Mouse (Mus musculus) gastrocnemius, postnatal 14 days (tissue): ENCODE data around the gene Cyp2a22. TPM values are rescaled to one million over a fixed set of nuclear protein-coding genes. Genes with fewer than 3 reads are reported as not detected.
"Not testable (repeated sequence)": the region's sequence is repeated elsewhere in the genome, so short reads cannot be mapped to it uniquely, and the experiment has no call there.

Source experiments
- DNase-seq: peaks from one replicate; pipeline ENCODE4 v3.0.0; 2021; ENCODE audit warnings: mixed read lengths
- intact Hi-C: fragments of 180-260 bp; cut with DNase I; formaldehyde crosslinking; loops from one replicate; pipeline ENCODE4 v1.15.1; 2025; ENCODE audit warnings: low total_unique reads
- long read RNA-seq, 2 experiments: library from polyadenylated mRNA; stranded (forward); transcript quantifications; one replicate each; pipeline ENCODE4 v2.0.0; 2021
- total RNA-seq, 2 experiments: library from RNA; stranded (reverse); gene quantifications; 2 replicates each; pipeline ENCODE4 v1.2.3; 2021

Cyp2a22 gene
- not detected for total RNA-seq
- long read RNA-seq, experiment 1, result 0 reads
- long read RNA-seq, experiment 2, result 0 reads

- DNase-seq, result no peak
- intact Hi-C loops, result no loop called here
Measured at GRCm38 (mm10) chr7:26939262-26939661, at the start of gene Cyp2a22. Gene Cyp2a22 (minus strand): TSS chr7:26939384.

- DNase-seq, intact Hi-C loops: not testable (repeated sequence)
Measured at GRCm38 (mm10) chr7:26983151-26983550, 44.0 kb upstream of the Cyp2a22 start.

GRCm38 (mm10) chr7:26982551-26982950, 43.4 kb upstream of the Cyp2a22 start:
- DNase-seq, result no peak

GRCm38 (mm10) chr7:26981937-26982336, 42.8 kb upstream of the Cyp2a22 start:
- intact Hi-C loops, DNase-seq: not testable (repeated sequence)

More at GRCm38 (mm10) chr7:26982551-26982950, 43.4 kb upstream of the Cyp2a22 start:
- intact Hi-C loops, result no loop called here

GRCm38 (mm10) chr7:26981464-26981863, 42.3 kb upstream of the Cyp2a22 start:
- intact Hi-C loops, DNase-seq: not testable (repeated sequence)

GRCm38 (mm10) chr7:26962371-26962770, 23.2 kb upstream of the Cyp2a22 start:
- DNase-seq, intact Hi-C loops: not testable (repeated sequence)

GRCm38 (mm10) chr7:26953306-26953705, 14.1 kb upstream of the Cyp2a22 start:
- intact Hi-C loops, DNase-seq: not testable (repeated sequence)

- intact Hi-C loops, result not testable (repeated sequence)
Measured at GRCm38 (mm10) chr7:26952671-26953070, 13.5 kb upstream of the Cyp2a22 start.

GRCm38 (mm10) chr7:26941320-26941925, 2.2 kb upstream of the Cyp2a22 start:
- DNase-seq, intact Hi-C loops: not testable (repeated sequence)

More at GRCm38 (mm10) chr7:26952671-26953070, 13.5 kb upstream of the Cyp2a22 start:
- DNase-seq, result not testable (repeated sequence)

GRCm38 (mm10) chr7:26917114-26917513, 22.1 kb downstream of the Cyp2a22 start:
- DNase-seq, intact Hi-C loops: not testable (repeated sequence)

Other genes with a start within 250 kb of the Cyp2a22 start
- not detected for gene Cyp2b19, start 182.2 kb downstream of the Cyp2a22 start, total RNA-seq
- not detected for gene Cyp2g1, start 130.5 kb downstream of the Cyp2a22 start, total RNA-seq
- not detected for gene Cyp2a5, start 104.1 kb downstream of the Cyp2a22 start, total RNA-seq
- not detected for gene Cyp2a12, start 89.7 kb upstream of the Cyp2a22 start, total RNA-seq
- under 1 TPM in 1 of 2 experiments, not detected in 1; 0.21 TPM for gene Cyp2f2, start 180.5 kb upstream of the Cyp2a22 start, total RNA-seq
- not detected for gene Cyp2t4, start 214.3 kb upstream of the Cyp2a22 start, total RNA-seq
- 10 to 100 TPM; 83.0 to 87.9 TPM for gene Egln2, start 227.4 kb upstream of the Cyp2a22 start, total RNA-seq
- 10 to 100 TPM; 19.7 to 20.0 TPM for gene Rab4b, start 239.5 kb upstream of the Cyp2a22 start, total RNA-seq
- gene Gm21983, start 241.7 kb upstream of the Cyp2a22 start, total RNA-seq, result not detected
- under 1 TPM; 0.44 to 0.68 TPM for gene Mia, start 241.8 kb upstream of the Cyp2a22 start, total RNA-seq